Mouse (Mus musculus): ENCODE results near the gene Ptpre. TPM values are rescaled to one million over a fixed set of nuclear protein-coding genes. Genes with fewer than 3 reads are reported as not detected.

The Ptpre gene
- polyA plus RNA-seq, 1 experiment from 2014 or later, result 0.56 TPM

DNA sequence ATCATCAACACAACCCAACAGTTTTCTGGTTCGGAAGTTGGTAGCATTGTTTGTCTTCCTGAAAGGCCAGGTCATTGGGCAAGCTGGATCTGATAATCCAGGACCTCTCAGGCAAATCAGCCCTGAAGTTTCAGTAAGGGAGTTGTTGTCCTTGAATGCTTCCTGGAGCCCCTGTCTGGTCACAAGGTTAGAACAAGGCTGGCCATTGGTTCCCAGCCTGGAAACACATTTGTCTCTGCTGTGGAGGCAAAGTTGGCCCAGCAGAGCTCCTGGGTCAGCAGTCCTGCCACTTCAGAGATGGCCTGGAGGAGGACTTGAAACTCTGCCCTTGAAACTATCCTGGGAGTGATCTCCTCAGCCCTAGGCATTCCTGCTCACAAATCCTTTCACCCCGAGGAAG is 2.1 kb downstream of the Ptpre start:
- Histone ChIP-seq H3K27ac (replicated peaks) (no peak overlapping the region), H3K9me3 (replicated peaks) (no peaks in the 10 kb centered on the region), H3K4me3 (no peak overlapping the region), H3K27me3 (ENCODE audit: low read depth, poor library complexity, severe bottlenecking) (peaks cover 44% of the 10 kb centered on the region), H3K36me3 (no peaks in the 10 kb centered on the region), H3K4me1 (peaks cover 14% of the 10 kb centered on the region)
- WGBS, result 82% methylated on average over 2 of the region's 2 CpGs
- DNase-seq (ENCODE audit: low spot score), result no peak

DNA sequence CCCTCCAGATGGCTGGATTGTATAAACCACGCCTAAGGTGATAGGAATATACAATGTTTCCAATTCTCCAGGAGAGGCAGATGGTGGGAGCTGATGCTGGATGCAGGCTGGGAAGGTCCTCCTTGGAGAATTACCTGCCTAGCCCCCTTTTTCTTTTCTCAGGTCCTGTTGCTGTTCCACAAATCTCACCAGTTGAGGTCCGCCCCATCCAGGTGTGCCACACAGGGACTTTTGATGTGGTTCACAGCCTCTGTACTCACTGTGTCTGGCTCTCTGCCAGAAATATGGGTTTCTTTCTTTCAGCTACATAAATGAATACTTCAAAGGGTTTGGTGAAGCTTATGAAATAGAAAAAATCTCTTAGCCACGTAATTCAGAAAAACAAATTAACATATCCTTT is 5.0 kb downstream of the Ptpre start:
- Histone ChIP-seq H3K27ac (replicated peaks) (no peak overlapping the region), H3K4me1 (peaks cover 14% of the 10 kb centered on the region), H3K9me3 (replicated peaks) (no peaks in the 10 kb centered on the region), H3K36me3 (no peaks in the 10 kb centered on the region), H3K27me3 (ENCODE audit: low read depth, poor library complexity, severe bottlenecking) (peaks cover 34% of the 10 kb centered on the region), H3K4me3 (no peak overlapping the region)
- no peak for DNase-seq (ENCODE audit: low spot score)
- WGBS, result 88% methylated on average over 3 of the region's 3 CpGs

DNA sequence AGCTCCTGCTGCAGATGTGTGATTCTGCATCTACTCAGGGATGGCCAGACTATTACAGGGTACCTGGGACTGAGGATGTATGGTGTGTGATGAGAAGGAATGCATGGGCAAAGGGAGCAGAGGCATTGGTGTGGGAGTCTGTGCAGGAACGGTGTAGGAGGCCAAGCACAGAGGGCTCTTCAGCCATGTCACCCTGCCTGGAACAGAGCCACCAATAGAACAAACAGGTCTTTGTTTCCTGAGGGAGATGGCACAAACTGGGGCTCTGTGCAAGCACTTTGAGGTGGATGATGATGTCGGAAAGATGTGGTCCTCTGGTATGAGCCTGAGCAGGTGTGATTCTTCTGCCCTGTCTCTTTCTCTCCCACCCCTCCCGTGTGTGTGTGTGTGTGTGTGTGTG is 5.8 kb downstream of the Ptpre start:
- 96% methylated on average over 3 of the region's 3 CpGs for WGBS

DNA sequence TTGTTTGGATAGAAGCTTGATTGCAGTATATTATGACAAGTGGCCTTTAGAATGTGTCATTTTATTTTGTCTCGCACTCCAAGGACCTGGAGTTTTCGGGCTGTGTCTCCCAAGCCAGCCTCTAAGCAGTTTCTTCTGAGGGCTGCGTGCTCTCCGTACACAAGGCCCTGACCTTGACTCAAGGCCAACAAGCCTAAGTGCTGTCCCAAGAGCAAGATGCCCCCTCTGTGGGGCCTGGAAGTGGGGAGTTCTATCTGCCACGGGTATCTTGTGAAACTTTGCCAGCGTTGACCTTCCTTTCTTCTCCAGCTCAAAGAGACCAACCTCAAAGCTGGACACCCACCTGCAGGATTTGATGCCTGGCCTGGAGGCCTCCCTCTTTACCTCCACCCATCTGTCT is 7.0 kb downstream of the Ptpre start:
- Histone ChIP-seq H3K36me3 (no peaks in the 10 kb centered on the region), H3K27me3 (ENCODE audit: low read depth, poor library complexity, severe bottlenecking) (peaks cover 13% of the 10 kb centered on the region), H3K4me1 (no peaks in the 10 kb centered on the region), H3K9me3 (replicated peaks) (no peaks in the 10 kb centered on the region), H3K4me3 (no peak overlapping the region), H3K27ac (replicated peaks) (no peak overlapping the region)
- no peak for DNase-seq (ENCODE audit: low spot score)
- 90% methylated on average over 6 of the region's 6 CpGs for WGBS

More for the DNA sequence above, 5.8 kb downstream of the Ptpre start:
- no peak overlapping the region for H3K4me3 ChIP-seq
- H3K36me3 ChIP-seq, result no peaks in the 10 kb centered on the region
- peaks cover 26% of the 10 kb centered on the region for H3K27me3 ChIP-seq (ENCODE audit: low read depth, poor library complexity, severe bottlenecking)
- H3K9me3 ChIP-seq (replicated peaks), result no peaks in the 10 kb centered on the region
- peaks cover 7% of the 10 kb centered on the region for H3K4me1 ChIP-seq
- no peak overlapping the region for H3K27ac ChIP-seq (replicated peaks)
- no peak for DNase-seq (ENCODE audit: low spot score)

DNA sequence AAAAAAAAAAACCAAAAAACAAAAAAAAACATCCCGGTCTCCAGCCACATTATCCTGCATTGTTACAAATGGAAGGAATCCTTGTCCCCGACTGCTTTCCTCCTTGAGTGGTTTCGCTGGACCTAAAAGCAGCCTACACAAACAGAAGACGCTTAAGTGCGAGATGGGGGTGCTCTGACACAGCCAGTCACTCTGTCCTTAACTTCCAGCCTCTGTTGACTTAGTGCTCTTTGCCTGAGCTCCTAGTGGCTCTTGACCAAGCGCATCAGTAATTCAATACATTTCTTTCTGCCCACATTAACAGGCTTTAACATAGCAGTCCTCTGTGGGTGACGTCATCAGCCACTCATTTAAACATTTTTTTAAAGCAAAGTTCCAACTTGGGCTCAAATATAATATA is 8.7 kb downstream of the Ptpre start:
- DNase-seq (ENCODE audit: low spot score), result no peak
- Histone ChIP-seq H3K4me3 (no peak overlapping the region), H3K36me3 (no peaks in the 10 kb centered on the region), H3K9me3 (replicated peaks) (no peaks in the 10 kb centered on the region), H3K27ac (replicated peaks) (no peak overlapping the region), H3K27me3 (ENCODE audit: low read depth, poor library complexity, severe bottlenecking) (no peaks in the 10 kb centered on the region), H3K4me1 (no peaks in the 10 kb centered on the region)
- 73% methylated on average over 7 of the region's 7 CpGs for WGBS

DNA sequence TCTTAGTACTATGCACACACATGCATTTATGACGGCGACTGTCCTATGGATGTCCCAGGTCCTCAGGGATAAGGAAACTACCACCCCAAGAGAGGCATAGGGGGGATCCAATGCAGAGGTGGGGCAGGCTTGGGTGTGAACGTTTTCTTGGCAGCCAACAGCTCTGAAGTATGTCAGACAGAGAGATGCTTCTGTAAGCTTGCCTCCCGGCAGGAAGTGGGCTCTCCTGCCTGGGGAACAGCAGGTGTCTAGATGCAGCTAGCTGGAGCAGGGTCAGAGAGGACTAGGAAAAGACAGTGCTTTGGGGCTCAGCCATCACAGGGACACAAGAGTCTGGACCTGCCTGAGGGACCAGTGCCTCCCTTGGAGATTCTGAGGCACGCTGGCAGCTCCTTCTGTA is 9.2 kb downstream of the Ptpre start:
- no peaks in the 10 kb centered on the region for H3K27me3 ChIP-seq (ENCODE audit: low read depth, poor library complexity, severe bottlenecking)
- no peaks in the 10 kb centered on the region for H3K9me3 ChIP-seq (replicated peaks)
- no peaks in the 10 kb centered on the region for H3K36me3 ChIP-seq
- DNase-seq (ENCODE audit: low spot score), result no peak
- no peaks in the 10 kb centered on the region for H3K4me1 ChIP-seq
- 68% methylated on average over 5 of the region's 5 CpGs for WGBS
- H3K4me3 ChIP-seq, result no peak overlapping the region
- H3K27ac ChIP-seq (replicated peaks), result no peak overlapping the region

DNA sequence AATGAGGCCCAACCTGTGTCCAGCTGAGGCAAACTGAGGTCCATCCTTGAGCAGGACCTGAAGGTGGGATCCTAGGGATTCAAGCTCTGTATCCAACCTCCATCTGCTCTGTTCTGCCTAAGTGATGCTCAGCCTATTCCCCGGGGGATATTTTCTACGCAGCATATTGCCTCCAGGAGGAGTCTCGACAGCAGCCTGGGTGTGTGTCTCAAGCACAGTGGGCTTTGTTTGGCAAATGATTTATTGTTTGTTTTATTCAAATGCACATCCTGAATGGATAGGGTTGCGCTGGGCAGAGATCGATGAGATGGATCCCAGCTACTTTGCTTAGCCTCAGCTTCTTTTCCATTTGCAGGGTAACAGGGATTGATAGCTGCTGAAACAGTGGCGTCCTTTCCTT is 11.2 kb downstream of the Ptpre start:
- Histone ChIP-seq H3K4me1 (no peaks in the 10 kb centered on the region), H3K27ac (replicated peaks) (no peak overlapping the region), H3K27me3 (ENCODE audit: low read depth, poor library complexity, severe bottlenecking) (no peaks in the 10 kb centered on the region), H3K4me3 (no peak overlapping the region), H3K36me3 (no peaks in the 10 kb centered on the region), H3K9me3 (replicated peaks) (no peaks in the 10 kb centered on the region)
- no peak for DNase-seq (ENCODE audit: low spot score)
- whole genome bisulfite sequencing, result 83% methylated on average over 6 of the region's 6 CpGs

DNA sequence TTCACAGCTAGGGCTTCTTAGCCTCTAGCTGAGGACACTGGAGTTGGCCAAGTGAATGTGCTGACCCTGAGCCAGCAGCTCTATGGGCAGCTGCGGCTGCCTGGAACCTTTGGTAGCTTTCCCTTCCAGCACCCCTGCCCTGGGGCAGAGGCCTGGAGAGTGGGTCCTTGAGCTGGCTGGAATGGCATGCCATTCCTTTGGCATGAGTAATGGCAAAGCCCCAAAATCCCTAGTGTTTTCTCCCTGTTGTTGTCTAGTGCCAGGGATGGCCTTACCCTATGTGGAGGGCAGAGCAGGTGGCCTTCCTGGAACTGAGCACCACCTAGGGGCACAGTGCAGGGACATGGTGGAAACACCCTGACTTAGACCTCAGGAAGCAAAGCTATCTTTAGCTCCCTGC is 14.3 kb downstream of the Ptpre start:
- WGBS, result 85% methylated on average over 1 of the region's 1 CpGs
- DNase-seq (ENCODE audit: low spot score), result no peak
- Histone ChIP-seq H3K4me1 (no peaks in the 10 kb centered on the region), H3K27me3 (ENCODE audit: low read depth, poor library complexity, severe bottlenecking) (no peaks in the 10 kb centered on the region), H3K4me3 (no peak overlapping the region), H3K36me3 (no peaks in the 10 kb centered on the region), H3K9me3 (replicated peaks) (no peaks in the 10 kb centered on the region), H3K27ac (replicated peaks) (no peak overlapping the region)

DNA sequence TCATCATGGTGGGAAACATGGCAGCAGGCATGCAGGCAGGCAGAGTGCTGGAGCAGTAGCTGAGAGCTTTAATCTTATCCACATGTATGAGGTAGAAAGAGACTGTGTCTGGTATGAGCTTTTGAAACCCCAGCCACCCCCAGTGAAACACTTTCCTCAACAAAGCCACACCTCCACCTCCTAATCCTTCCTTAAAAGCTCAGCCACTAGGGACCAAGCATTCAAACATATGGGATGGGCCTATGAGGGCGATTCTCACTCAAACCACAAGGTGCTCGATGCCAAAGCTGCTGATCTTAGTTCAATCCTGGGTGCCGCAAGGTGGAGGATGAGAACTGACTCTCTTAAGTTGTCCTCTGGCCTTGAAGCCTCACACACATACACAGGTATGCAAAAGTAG is 16.3 kb downstream of the Ptpre start:
- Histone ChIP-seq H3K36me3 (no peaks in the 10 kb centered on the region), H3K4me1 (no peaks in the 10 kb centered on the region), H3K4me3 (no peak overlapping the region), H3K27ac (replicated peaks) (no peak overlapping the region), H3K27me3 (ENCODE audit: low read depth, poor library complexity, severe bottlenecking) (no peaks in the 10 kb centered on the region), H3K9me3 (replicated peaks) (no peaks in the 10 kb centered on the region)
- DNase-seq (ENCODE audit: low spot score), result no peak
- WGBS, result 80% methylated on average over 3 of the region's 3 CpGs

DNA sequence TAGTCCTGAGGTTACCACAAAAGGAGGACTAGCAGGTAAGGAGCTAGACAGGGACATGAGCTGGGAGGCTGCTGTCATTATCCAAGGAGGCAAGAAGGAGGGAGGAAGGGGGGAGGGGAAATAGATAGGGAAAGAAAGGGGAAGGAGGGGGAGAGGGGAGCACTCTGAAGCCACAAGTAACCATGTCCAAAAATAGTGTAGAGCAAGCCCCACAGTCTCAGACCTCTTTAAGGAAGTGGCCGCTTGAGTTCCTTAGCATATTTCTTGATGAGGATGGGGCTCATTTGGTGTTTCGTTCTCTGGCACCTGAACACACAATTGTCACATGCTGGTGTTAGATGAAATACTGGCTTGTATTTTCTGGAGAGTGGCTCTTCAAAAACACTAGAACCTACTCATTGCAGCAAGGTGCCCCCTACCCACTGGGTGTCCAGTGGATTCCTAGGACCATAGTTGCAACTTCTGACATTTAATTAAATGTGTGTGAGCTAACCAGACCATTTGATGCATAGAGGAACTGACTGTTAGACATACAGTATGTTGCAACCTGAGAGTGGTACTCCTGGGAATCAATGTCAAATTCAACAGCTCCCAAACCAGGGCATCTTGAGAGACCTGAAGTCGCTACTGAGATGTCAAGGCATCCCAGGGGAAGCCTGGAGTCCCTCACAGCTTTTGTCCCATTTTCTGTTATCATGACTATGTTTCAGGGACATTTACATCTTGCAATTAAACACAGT is 19.6 kb downstream of the Ptpre start:
- H3K4me1 ChIP-seq, result no peaks in the 10 kb centered on the region
- DNase-seq (ENCODE audit: low spot score), result no peak
- WGBS, result 86% methylated on average over 3 of the region's 3 CpGs
- no peak overlapping the region for H3K4me3 ChIP-seq
- no peaks in the 10 kb centered on the region for H3K36me3 ChIP-seq
- H3K27ac ChIP-seq (replicated peaks), result no peak overlapping the region
- no peaks in the 10 kb centered on the region for H3K9me3 ChIP-seq (replicated peaks)
- H3K27me3 ChIP-seq (ENCODE audit: low read depth, poor library complexity, severe bottlenecking), result no peaks in the 10 kb centered on the region

DNA sequence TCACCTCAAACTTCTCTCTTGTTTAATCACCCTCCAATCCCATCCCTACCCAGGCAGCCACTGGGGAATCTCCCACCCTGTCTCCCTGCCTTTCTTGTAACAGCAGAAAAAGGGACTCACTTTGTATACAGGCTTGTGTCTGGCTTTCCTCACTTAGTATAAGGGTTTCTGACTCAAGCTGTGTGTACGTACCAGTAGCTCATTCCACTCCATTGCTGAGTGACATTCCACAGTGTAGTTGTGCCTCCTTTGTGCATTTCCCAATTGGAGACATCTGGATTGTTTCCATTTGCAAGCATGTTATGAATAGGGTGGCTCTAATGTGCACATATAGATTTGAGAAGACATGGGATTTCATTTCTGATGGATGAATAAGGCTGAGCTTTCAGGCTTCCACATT is 23.0 kb downstream of the Ptpre start:
- Histone ChIP-seq H3K4me1 (no peaks in the 10 kb centered on the region), H3K27ac (replicated peaks) (no peak overlapping the region), H3K27me3 (ENCODE audit: low read depth, poor library complexity, severe bottlenecking) (no peaks in the 10 kb centered on the region), H3K4me3 (no peak overlapping the region), H3K9me3 (replicated peaks) (no peaks in the 10 kb centered on the region), H3K36me3 (no peaks in the 10 kb centered on the region)
- 89% methylated on average over 1 of the region's 1 CpGs for WGBS
- DNase-seq (ENCODE audit: low spot score), result no peak

DNA sequence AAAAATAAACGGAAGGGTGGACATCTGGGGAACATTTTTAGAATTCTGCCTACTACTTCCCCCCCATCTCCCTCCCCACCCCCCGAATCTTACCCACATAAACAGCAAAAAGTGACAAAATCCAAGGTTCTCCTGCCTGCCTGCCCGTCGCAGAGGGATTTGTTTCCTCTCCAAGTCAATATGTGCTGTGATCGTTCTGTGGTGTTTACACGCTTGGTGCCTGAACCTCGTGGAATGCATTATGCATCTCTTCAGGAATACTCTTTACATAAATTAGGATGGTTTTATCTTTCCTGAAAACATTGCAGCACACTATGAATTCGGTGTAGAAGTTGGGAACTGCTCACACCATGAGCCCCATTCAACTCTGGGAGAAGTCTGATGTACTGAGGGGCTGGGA is 26.7 kb downstream of the Ptpre start:
- Histone ChIP-seq H3K27me3 (ENCODE audit: low read depth, poor library complexity, severe bottlenecking) (no peaks in the 10 kb centered on the region), H3K36me3 (no peaks in the 10 kb centered on the region), H3K4me1 (no peaks in the 10 kb centered on the region), H3K27ac (replicated peaks) (no peak overlapping the region), H3K4me3 (no peak overlapping the region), H3K9me3 (replicated peaks) (no peaks in the 10 kb centered on the region)
- DNase-seq (ENCODE audit: low spot score), result no peak
- WGBS, result 81% methylated on average over 8 of the region's 8 CpGs

DNA sequence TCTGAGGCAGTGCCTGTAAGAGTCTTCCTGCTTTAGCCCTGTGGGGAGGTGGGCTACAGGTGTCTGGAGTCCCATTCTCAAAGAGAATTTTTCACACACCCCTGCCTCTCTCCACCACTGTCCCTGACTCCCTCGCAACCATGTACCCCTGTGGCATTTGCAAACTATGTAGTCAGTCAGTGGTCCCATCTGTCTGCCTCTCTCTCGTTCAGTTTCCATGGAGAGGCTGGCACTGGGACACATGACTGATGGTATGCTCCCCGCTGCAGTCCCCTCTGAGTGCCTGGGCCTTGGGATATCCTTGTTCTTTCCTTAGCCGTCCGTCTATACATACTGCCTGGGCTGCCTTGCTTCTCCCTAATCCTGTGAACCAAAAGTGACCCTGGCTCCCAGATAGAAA is 28.7 kb downstream of the Ptpre start:
- no peaks in the 10 kb centered on the region for H3K4me1 ChIP-seq
- no peaks in the 10 kb centered on the region for H3K27me3 ChIP-seq (ENCODE audit: low read depth, poor library complexity, severe bottlenecking)
- no peak overlapping the region for H3K27ac ChIP-seq (replicated peaks)
- no peak overlapping the region for H3K4me3 ChIP-seq
- H3K9me3 ChIP-seq (replicated peaks), result 0 out of 2 replicates have a peak, but pooled peaks cover 2% of the 10 kb centered on the region
- no peaks in the 10 kb centered on the region for H3K36me3 ChIP-seq
- DNase-seq (ENCODE audit: low spot score), result no peak
- WGBS, result 83% methylated on average over 5 of the region's 5 CpGs

DNA sequence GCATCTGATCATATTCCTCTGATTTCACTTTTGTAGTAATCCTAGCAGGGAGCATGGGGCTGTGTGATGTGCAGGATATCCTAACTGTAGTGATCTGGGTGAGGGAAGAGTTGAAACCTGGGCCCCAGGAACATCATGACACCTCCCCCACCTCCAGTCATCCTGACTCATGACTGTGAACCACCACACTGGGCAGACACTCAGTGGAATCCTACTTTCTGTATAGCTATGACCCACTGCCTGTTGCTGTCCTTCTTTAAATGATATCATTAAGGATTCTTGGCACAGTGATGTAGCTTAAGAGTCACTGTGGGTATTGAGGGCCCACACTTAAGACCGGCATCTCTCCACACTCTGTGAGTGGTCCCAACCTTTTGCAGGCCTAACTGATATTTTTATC is 30.3 kb downstream of the Ptpre start:
- Histone ChIP-seq H3K4me1 (0 out of 2 replicates have a peak, but pooled peaks cover 3% of the 10 kb centered on the region), H3K4me3 (no peak overlapping the region), H3K9me3 (replicated peaks) (0 out of 2 replicates have a peak, but pooled peaks cover 2% of the 10 kb centered on the region), H3K27ac (replicated peaks) (no peak overlapping the region), H3K27me3 (ENCODE audit: low read depth, poor library complexity, severe bottlenecking) (no peaks in the 10 kb centered on the region), H3K36me3 (no peaks in the 10 kb centered on the region)
- no peak for DNase-seq (ENCODE audit: low spot score)
- WGBS, result 97% methylated on average over 1 of the region's 1 CpGs

Measured in midbrain, embryonic 10.5 days (tissue).